Mouse (Mus musculus) frontal cortex, adult (tissue): ENCODE data around the gene Il11ra1.
"Not testable (repeated sequence)": the region's sequence is repeated elsewhere in the genome, so short reads cannot be mapped to it uniquely, and the experiment has no call there.

ENCODE experiments used
- ATAC-seq: cut with Nextera tagmentation; 2 replicates; pipeline ENCODE4 v1.9.2; 2017; ENCODE audit warnings: mild to moderate bottlenecking, moderate library complexity, mixed read lengths; ENCODE audit not compliant: low TSS enrichment

Gene Il11ra1

GRCm38 (mm10) chr4:41781748-41782485 lies 82.1 kb downstream of the Il11ra1 start:
- ATAC-seq: peak; percentile 72; the same call in 1 of the 2 replicates

- not testable (repeated sequence) for ATAC-seq
These were observed 82.9 kb downstream of the Il11ra1 start for GRCm38 (mm10) chr4:41782711-41783110.

GRCm38 (mm10) chr4:41783197-41783596 lies 83.4 kb downstream of the Il11ra1 start:
- ATAC-seq: not testable (repeated sequence)
